Mouse (Mus musculus) G1E (cell line): ENCODE measurements around the gene Rnf157. TPM values are rescaled to one million over a fixed set of nuclear protein-coding genes. Genes with fewer than 3 reads are reported as not detected.
A peak's percentile ranks its signal among the peaks of the same experiment; 100 is the strongest.

Experiments used
- ATAC-seq: 2 replicates; pipeline ENCODE4 v1.8.0; 2016; ENCODE audit warnings: mild to moderate bottlenecking; ENCODE audit not compliant: insufficient number of reproducible peaks, poor library complexity, low FRiP score, severe bottlenecking; ENCODE audit errors: extremely low read depth
- DNase-seq: peaks from one replicate; pipeline ENCODE4 v3.0.0; 2012; ENCODE audit warnings: low spot score
- H3K27me3 ChIP-seq: 2 replicates; pipeline ENCODE4 v1.6.1; 2012; ENCODE audit warnings: mild to moderate bottlenecking, low read length, inconsistent platforms; ENCODE audit not compliant: insufficient read depth
- H3K36me3 ChIP-seq: replicated peaks from 2 replicates; pipeline ENCODE3; 2012; ENCODE audit warnings: mild to moderate bottlenecking, inconsistent platforms
- H3K4me1 ChIP-seq: 2 replicates; pipeline ENCODE4 v1.6.1; 2012; ENCODE audit warnings: low read depth, low read length, inconsistent platforms, mixed read lengths; ENCODE audit not compliant: insufficient read depth
- H3K4me3 ChIP-seq: 2 replicates; pipeline ENCODE4 v1.5.1; 2012; ENCODE audit warnings: low read depth, mild to moderate bottlenecking, inconsistent platforms, low read length, moderate library complexity, mixed read lengths
- H3K9me3 ChIP-seq: replicated peaks from 2 replicates; pipeline ENCODE4 v1.6.1; 2012; ENCODE audit warnings: inconsistent platforms
- CTCF ChIP-seq: IDR thresholded peaks from 2 replicates; pipeline ENCODE4 v1.5.1; 2012; ENCODE audit warnings: low read depth, low read length, inconsistent platforms, mixed read lengths
- GATA1 ChIP-seq: IDR thresholded peaks from 2 replicates; pipeline ENCODE4 v1.6.1; 2012; ENCODE audit warnings: borderline replicate concordance, low read length, inconsistent platforms, mixed read lengths
- GATA2 ChIP-seq: IDR thresholded peaks from 2 replicates; pipeline ENCODE4 v1.6.1; 2012; ENCODE audit warnings: low read depth, low read length, inconsistent platforms, borderline replicate concordance
- POLR2AphosphoS5 ChIP-seq: IDR thresholded peaks from 2 replicates; pipeline ENCODE4 v1.6.1; 2012; ENCODE audit warnings: low read depth, low read length, inconsistent platforms; ENCODE audit not compliant: insufficient replicate concordance
- TAL1 ChIP-seq: conservative IDR thresholded peaks from 2 replicates; pipeline ENCODE4 v1.6.1; 2012; ENCODE audit warnings: low read depth, low read length, inconsistent platforms, mixed read lengths
- polyA plus RNA-seq: library from polyadenylated mRNA; stranded (reverse); fragments of >175 nt; gene quantifications from 2 replicates; pipeline ENCODE4 v1.2.3, GENCODE M21; 2012
- total RNA-seq, 2 experiments: library from RNA; stranded (forward) in 1 of 2; stranded (reverse) in 1 of 2; fragments of 200-1000 nt in 1 of 2; fragments of >200 nt in 1 of 2; fragmentation: Nextera tagmentation in 1 of 2; gene quantifications; 2 replicates each; pipeline ENCODE4 v1.2.3; 2014 to 2017

Gene Rnf157
- total and polyA plus RNA-seq, 3 experiments: 7.1 to 23.7 (median 10.0) TPM

- Histone ChIP-seq H3K4me3 (no peak overlapping the region), H3K27me3 (peaks cover 34% of the 10 kb centered on the region), H3K4me1 (peaks cover 42% of the 10 kb centered on the region), H3K9me3 (peaks cover 5% of the 10 kb centered on the region), H3K36me3 (peaks cover 14% of the 10 kb centered on the region)
- DNase-seq (no peak), ATAC-seq (no peak)
- no peak for TF ChIP-seq GATA1
- no peak for TF ChIP-seq TAL1
- TF ChIP-seq CTCF: no peak
Observed at GRCm38 (mm10) chr11:116446308-116446887, 33.6 kb upstream of the Rnf157 start.

- peaks cover 21% of the 10 kb centered on the region for H3K36me3 ChIP-seq
- H3K4me3 ChIP-seq: no peak overlapping the region
- peaks cover 5% of the 10 kb centered on the region for H3K9me3 ChIP-seq
- TF ChIP-seq POLR2AphosphoS5 (no peak), TAL1 (no peak), CTCF (peak; percentile 90)
- peak; percentile 49 for ATAC-seq
- peak; percentile 81 for DNase-seq
- peaks cover 30% of the 10 kb centered on the region for H3K27me3 ChIP-seq
- H3K4me1 ChIP-seq: peaks cover 48% of the 10 kb centered on the region
Observed at GRCm38 (mm10) chr11:116445596-116446307, 32.9 kb upstream of the Rnf157 start.

- DNase-seq (no peak), ATAC-seq (no peak)
- Histone ChIP-seq H3K4me1 (peaks cover 66% of the 10 kb centered on the region), H3K27me3 (peaks cover 27% of the 10 kb centered on the region), H3K36me3 (peaks cover 39% of the 10 kb centered on the region), H3K9me3 (no peaks in the 10 kb centered on the region), H3K4me3 (no peak overlapping the region)
- TF ChIP-seq POLR2AphosphoS5 (no peak), GATA1 (no peak), TAL1 (no peak), CTCF (no peak), GATA2 (no peak)
Observed at GRCm38 (mm10) chr11:116443935-116444334, 31.1 kb upstream of the Rnf157 start.

GRCm38 (mm10) chr11:116443311-116443710, 30.5 kb upstream of the Rnf157 start:
- Histone ChIP-seq H3K36me3 (peaks cover 41% of the 10 kb centered on the region), H3K4me1 (peaks cover 67% of the 10 kb centered on the region), H3K9me3 (no peaks in the 10 kb centered on the region), H3K4me3 (no peak overlapping the region), H3K27me3 (peaks cover 20% of the 10 kb centered on the region)
- no peak for ATAC-seq
- TF ChIP-seq GATA2 (no peak), TAL1 (no peak), POLR2AphosphoS5 (no peak), CTCF (no peak), GATA1 (no peak)
- DNase-seq: no peak

- ATAC-seq: no peak
- peaks cover 42% of the 10 kb centered on the region for H3K36me3 ChIP-seq
- DNase-seq: no peak
- TF ChIP-seq GATA1 (no peak), TAL1 (no peak), GATA2 (no peak), POLR2AphosphoS5 (no peak), CTCF (no peak)
- H3K27me3 ChIP-seq: peaks cover 16% of the 10 kb centered on the region; the same call in 1 of the 2 replicates
- no peaks in the 10 kb centered on the region for H3K9me3 ChIP-seq
- H3K4me3 ChIP-seq: no peak overlapping the region
- H3K4me1 ChIP-seq: peaks cover 67% of the 10 kb centered on the region
Observed at GRCm38 (mm10) chr11:116442867-116443177, 30.0 kb upstream of the Rnf157 start.

GRCm38 (mm10) chr11:116442129-116442866, 29.5 kb upstream of the Rnf157 start:
- peaks cover 11% of the 10 kb centered on the region; the same call in 1 of the 2 replicates for H3K27me3 ChIP-seq
- peaks cover 69% of the 10 kb centered on the region for H3K4me1 ChIP-seq
- no peak for TF ChIP-seq GATA1
- TF ChIP-seq TAL1: no peak
- no peak for TF ChIP-seq POLR2AphosphoS5
- TF ChIP-seq CTCF: 0 out of 2 replicates have a peak, but pooled peaks have one; percentile 5
- ATAC-seq (no peak), DNase-seq (no peak)
- H3K4me3 ChIP-seq: no peak overlapping the region
- peaks cover 48% of the 10 kb centered on the region for H3K36me3 ChIP-seq
- H3K9me3 ChIP-seq: no peaks in the 10 kb centered on the region
